Mouse (Mus musculus) cortical plate, adult 2 months (tissue): Measurements from ENCODE around the gene Asic1.

Source experiments
- CTCF ChIP-seq: fragments of 200-500 bp; IDR thresholded peaks from 2 replicates; pipeline ENCODE4 v1.5.1; 2011; ENCODE audit warnings: mild to moderate bottlenecking, control low read depth, low read length; ENCODE audit not compliant: insufficient read depth; ENCODE audit errors: extremely low read depth
- POLR2A ChIP-seq: fragments of 200-500 bp; IDR thresholded peaks from 2 replicates; pipeline ENCODE4 v1.6.1; 2011; ENCODE audit warnings: mild to moderate bottlenecking, low read length, control low read depth; ENCODE audit not compliant: insufficient read depth; ENCODE audit errors: extremely low read depth

GRCm38 (mm10) chr15:99664600-99665451, 5.3 kb upstream of the Asic1 start:
- TF ChIP-seq POLR2A (0 out of 2 replicates have a peak, but pooled peaks have one; percentile 23), CTCF (no peak)
